Mouse (Mus musculus): ENCODE data around the gene Slc38a11.

Gene Slc38a11

DNA sequence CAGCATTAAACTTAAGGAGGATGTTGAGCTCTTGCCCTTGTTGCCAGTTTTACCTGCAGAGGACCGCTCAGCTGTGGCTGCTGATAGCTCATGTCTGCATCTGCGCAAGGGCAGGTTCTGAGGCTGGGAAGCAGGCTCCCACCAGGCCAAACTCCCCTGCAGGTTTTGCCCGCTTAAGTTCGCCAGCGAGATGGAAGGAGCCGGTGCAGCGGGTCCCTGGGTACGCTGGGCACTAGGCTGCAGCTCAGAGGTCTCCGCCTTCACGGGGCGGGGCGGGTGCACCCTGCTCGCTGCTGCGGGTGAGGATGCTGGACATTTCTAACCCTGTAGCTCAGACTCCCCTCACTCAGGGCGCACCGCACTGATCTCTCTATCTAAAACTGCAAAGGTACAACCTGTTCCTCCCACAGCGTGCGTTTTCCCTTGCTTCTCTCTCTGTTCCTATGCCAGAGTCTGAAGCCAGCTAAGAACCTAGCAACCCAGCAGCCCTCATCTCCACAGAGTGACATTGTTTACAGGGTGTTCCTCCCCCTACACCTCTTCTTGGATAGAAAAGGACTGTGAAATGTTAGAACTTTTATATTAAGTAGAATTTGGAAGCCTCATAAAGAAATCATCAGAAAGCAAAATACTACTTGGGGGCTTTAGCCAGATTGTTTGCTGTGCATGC lies at the start of gene Slc38a11:
Gene Slc38a11, minus strand, starts transcription at position 207 of the 670 bp plus-strand sequence.
- DNase-seq = no peak

GRCm38 (mm10) chr2:65407110-65407509 lies 43.3 kb upstream of the Slc38a11 start:
- no peak for DNase-seq

DNA sequence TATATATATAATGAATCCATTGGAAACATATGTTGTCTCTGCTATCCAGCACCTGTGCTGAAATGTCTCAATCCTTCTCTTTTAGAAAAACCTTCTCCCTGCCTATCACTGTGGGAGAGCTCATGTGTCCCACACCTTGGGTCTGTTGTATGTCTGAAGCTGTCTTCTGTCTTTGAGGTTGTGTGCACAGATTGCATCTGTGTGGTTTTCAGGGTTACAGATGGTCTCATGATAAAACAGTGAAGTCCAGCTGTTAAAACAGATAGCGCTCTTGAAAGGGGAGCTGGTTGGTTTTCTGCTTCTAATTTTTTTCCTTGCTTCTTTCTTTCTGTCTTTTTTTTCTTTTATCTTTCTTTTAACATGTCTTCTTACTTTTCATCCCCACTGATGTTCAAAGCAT lies 41.6 kb upstream of the Slc38a11 start:
- no peak for DNase-seq

DNA sequence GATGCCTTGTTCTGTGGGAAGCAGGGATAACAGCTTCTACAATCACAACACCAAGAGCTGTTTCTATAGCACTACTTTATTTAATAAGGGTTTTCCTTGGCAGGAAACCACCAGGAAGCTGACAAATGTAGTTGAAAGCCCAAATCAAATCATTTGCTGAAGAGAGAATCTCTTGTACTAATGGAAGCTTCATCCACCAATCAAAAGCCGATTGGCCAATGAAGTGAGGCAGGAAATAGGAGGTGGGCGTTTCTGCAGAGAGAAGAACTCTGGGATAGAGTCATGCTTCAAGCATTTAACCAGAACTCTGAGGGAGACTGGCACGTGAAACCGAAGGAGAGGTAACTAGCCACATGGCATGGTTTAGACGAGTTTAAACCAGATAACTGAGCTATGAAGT lies 38.2 kb upstream of the Slc38a11 start:
- no peak for DNase-seq

DNA sequence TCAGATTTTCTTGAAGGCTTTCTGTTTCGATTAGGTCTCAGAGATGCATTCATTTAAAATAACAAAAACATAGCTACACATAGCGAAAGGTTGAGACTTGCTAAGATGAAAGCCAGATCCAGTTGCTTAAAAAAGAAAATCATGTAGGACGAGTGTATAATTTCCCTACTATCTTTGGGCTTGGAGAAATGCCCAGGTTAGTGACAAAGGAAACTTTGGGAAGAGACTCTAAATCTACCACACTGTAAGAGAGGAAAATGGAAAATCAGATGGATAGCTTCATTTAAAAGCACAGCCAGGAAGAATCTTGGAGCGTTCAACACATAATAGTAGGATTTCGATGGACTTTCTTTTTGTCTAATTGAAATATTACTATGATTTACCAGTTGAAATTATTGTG lies 36.1 kb upstream of the Slc38a11 start:
- no peak for DNase-seq

DNA sequence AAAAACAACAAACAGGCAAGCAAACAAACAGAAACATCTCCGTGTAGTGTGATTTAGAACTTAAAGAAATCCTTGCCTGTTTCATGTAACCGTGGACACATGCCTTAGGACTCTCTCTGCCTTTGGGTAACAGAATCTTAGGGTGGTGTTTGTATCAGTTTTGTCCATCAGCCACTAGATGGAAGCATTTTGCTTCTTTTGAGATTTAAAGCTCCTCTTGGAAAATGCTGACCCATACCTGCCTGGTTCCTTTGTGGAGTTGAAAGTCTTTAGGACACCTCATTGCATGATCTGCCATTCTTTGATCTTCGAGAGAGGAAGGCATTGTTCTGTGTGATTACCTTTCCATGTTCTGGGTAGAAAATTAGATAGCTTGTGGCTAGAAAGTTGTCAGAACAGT lies 32.3 kb upstream of the Slc38a11 start:
- no peak for DNase-seq

GRCm38 (mm10) chr2:65393061-65393460 lies 29.2 kb upstream of the Slc38a11 start:
- no peak for DNase-seq

GRCm38 (mm10) chr2:65391322-65391721 lies 27.5 kb upstream of the Slc38a11 start:
- peak in 1 of 2 experiments; percentile 7 for DNase-seq

DNA sequence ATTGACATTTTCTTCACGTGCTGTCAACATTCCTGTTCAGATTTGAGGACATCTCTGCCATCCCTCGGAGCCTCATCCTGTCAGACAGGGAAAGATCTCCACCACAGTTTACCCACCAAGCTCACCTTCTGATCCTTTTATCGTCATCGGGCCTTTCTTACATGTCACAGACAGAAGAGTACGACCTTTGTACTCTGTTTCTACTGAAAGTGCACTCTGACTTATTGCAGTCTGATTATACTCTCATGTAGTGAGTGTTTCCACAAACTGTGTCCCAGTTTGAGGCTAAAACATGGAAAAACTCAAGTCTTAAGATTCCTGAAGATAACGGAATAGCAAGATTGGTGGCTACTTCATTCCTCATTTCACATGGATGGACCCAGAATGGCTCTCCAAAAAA lies 21.0 kb upstream of the Slc38a11 start:
- DNase-seq = no peak

DNA sequence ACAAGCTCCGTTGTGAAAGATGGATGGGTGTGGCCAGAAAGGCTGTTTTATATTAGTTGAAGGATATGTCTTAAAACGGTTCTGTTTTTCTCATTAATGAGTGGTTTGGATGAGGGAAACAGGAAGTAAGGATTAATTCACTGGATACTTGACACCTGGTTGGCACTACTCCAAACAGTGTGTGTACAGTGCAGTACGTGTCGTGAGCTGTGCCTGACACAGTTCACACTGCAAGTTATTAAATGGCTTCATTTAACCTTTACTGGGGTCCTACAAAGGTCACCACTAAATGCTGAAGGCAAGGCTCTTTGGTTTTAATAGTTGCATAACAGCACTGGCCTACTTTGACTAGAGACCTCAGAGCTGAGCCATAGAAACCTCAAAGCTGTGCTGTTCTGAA lies 18.7 kb upstream of the Slc38a11 start:
- DNase-seq = no peak

DNA sequence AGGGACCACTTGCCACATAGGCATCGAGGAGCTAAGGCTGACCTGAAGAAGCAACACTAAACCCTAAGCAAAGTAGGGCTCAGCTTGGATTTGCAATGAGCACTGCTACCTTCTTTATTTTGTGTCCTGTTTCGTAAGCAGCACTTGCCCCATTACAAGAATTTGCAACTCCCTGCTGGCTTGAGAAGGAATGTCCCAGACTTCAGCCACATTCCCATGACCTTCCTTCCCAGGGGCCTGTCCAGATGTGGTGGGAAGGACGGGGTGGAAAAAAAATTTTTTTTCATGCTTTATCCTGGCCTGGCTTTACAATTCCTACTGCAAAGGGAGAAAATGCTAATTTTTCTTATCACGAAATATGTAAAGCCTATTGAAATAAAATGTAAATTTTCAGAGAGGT lies 14.6 kb upstream of the Slc38a11 start:
- no peak for DNase-seq

GRCm38 (mm10) chr2:65374410-65374809 lies 10.6 kb upstream of the Slc38a11 start:
- DNase-seq = no peak

DNA sequence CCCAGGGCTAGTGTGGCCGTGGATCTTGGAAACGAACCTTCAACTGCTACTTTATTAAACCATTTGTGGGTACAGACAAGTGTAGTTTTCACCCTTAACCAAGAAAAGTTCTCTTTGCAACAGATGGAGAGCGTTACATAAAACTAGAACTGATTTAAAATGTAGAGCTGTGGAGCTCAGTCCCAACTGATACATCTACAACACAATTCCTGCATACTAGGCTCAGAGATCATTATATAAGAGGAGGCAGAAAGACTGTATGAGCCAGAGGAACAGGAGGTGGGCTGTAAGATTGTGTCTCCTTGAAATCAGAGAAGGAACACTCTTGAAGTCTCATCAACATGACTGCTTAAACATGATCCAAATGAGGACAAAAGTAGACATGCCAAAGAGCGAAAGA lies 9.2 kb upstream of the Slc38a11 start:
- no peak for DNase-seq

DNA sequence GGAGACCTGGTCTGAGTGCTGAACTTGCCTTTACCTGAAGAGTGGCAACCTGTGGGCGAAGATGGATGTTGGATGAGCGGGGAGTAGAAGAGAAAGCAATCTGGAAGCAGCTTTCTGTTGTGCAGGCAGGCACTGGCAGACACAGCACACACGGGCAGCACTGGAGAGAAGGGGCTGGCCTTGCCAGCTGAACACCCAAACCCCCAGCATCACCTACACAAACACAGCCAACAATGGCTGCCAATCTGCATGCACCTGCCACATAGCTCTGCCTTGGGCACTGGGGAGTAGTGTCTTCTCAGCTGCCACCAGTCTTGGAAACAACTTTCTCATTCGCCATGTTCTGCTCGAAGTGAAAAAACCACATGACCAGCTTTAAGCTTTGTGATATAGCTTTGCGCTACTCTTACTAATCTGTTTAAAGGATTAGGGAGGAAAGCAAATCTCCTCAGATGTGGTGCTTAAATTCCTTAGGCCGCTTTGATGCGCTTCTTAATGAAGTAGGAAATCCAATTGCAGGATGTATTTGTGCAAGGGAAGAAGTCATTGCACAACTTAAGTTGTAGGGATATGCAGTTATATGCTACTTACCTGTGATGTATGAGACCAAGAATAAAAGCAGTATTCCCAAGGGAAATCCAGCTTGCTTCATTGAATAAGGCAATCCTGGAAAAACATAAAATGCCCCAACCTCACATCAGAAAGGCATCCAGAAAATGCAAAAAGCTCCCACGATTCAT lies 2.9 kb downstream of the Slc38a11 start:
- no peak for DNase-seq

- DNase-seq = no peak
Measured at GRCm38 (mm10) chr2:65347367-65347766, 16.5 kb downstream of the Slc38a11 start.

DNA sequence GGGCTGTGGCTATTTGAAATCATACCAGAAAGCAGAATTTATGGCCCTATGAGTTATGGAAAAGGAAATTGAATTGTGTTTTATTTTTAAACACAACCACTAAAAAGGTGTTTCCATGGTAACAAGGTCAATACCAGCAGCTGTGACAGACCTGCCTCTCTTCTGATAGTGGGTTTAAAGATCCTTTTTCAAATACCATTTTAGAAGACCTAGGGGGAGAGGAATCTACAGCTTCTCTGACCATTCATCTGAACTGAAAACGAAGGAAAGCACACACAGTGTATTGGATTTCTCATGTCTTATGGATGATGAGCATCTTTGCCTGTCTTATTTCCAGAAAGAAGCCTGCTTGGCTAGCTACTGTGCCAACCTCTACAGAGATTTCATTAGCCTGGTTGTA lies 16.9 kb downstream of the Slc38a11 start:
- no peak for DNase-seq

- no peak for DNase-seq
Measured at GRCm38 (mm10) chr2:65346037-65346436, 17.8 kb downstream of the Slc38a11 start.

DNA sequence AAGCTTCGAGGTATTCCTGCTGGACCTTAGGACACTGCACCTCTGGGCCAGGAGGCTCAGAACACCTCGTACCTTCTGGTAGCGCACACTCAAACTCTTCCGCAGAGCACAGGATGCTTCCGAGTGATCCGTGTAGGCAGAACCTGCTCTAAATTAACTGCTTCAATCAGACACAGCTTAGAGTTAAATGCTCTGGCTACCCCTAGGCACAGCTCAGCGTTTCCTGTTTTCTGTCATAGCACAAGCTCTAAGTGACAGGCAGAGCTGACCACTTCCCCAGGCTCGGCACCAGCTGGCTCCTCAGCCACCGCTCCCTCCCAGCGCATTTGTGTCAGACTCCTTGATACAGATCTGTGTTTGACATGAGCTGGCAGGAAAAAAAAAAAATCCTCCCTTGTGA lies 21.8 kb downstream of the Slc38a11 start:
- peak; percentile 49 to 67 for DNase-seq

DNA sequence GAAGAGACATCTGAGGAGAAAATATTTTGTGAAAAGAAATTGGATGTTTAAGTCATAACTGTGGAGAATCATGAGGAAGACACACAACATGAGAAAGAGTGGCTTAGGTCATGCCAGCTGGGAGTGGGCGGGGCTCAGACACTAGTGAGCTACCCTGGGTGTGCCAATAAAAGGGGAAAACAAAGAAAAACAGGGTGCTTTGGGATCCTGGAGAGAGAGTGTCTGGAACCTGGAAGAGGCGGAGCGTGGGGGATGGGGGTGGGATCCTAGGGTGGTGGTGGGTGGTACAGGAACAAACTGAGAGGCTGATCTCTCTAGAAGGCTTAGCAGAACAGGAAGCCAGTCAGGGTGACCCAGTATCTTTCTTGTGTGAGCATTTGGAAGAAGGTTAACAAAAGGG lies 23.0 kb downstream of the Slc38a11 start:
- peak; percentile 31 to 38 for DNase-seq

DNA sequence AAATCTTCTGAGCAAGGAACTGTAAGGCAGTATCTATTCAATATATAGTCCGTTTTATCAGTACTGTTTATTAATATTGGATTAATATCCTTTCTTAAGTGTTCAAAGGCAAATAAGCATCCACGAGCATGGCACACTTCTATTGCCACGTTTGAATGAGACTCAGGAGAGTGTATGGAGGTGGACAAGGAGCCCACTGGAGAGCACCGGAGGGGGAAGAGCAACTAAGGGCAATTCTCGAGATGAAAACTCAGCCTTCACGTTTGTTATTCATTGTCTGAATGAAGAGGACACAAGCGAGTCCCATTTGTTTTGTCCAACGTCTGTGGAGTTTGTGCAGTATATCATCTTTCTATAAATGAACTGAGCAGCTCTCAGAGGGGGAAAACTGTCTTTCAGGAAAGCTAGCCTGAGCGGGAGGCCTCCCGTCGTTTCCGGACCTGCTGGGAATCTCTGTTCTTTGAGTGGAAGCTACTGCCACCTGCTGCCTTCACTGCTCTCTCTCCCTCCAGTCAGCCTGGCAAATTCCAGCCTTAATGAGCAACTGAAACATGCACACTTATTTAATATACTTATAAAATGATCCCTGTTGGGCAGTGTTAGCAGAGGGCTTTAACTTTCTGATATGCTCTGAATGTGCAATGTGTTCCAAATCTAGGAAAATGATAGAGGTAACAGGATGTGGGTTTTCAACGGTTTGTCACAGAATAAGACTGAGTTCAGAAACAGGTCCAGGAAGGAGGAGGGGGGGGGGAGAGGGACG lies 26.3 kb downstream of the Slc38a11 start:
- DNase-seq = peak in 1 of 2 experiments; percentile 28

DNA sequence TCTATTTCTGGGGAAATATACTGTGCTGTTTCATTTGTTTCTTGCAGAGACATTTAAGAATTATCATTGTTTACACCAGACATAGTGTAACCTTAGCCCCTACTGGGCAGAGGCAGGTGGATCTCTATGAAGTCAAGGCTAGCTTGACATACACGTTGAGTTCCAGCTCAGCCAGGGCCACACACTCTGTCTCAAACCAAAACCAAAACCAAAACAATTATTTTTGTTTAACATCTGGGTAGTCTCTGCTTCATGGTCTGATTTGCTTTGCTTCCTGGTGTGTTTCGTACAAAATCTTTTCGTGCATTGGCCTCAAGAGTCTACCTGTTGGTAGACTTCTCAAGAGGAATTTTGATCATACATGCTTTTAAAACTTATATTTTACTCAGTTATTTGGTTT lies 27.2 kb downstream of the Slc38a11 start:
- no peak for DNase-seq

DNA sequence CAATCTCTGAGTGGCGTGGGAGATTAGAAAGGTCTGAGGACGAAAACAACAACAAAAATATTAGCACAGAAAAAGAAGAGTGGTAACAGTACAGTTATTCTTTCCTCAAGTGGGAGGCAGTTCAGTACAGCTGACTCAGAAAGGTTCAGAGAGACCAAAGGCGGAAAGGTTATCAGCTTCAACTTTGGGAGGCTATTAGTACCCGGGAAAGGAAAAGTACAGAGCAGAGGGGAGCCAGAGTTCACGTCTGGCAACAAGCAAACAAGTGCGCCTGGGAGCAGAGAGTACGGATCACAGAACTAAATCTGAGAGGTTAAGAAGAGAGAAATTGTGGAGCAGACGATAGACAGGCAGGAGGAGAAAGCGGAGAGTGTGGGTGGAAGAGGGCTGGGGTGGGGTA lies 29.7 kb downstream of the Slc38a11 start:
- DNase-seq = no peak

GRCm38 (mm10) chr2:65331321-65331720 lies 32.5 kb downstream of the Slc38a11 start:
- DNase-seq = peak in 1 of 2 experiments; percentile 51

Data from thymus, adult 18-20 months (tissue).